Mouse (Mus musculus) MEL (cell line): Measurements from ENCODE around the gene Atf7ip. TPM values are rescaled to one million over a fixed set of nuclear protein-coding genes. Genes with fewer than 3 reads are reported as not detected.

Experiments
- DNase-seq: peaks from one replicate; pipeline ENCODE4 v3.0.0; 2011; ENCODE audit warnings: low read depth, low spot score
- H3K27ac ChIP-seq: 2 replicates; pipeline ENCODE4 v1.5.1; 2012; ENCODE audit warnings: low read depth, mild to moderate bottlenecking, control low read depth, low read length, moderate library complexity; ENCODE audit not compliant: control insufficient read depth
- H3K27me3 ChIP-seq, 2 experiments: fragments of 150-350 bp in 1 of 2; sonication (generic) in 1 of 2; 2 replicates each; pipeline ENCODE4 v1.6.1; 2012; ENCODE audit warnings: low read length in 2 of 2, mild to moderate bottlenecking in 2 of 2, improper control_type of control experiment in 1 of 2, moderate library complexity in 1 of 2; ENCODE audit not compliant: insufficient read depth in 2 of 2, control insufficient read depth in 1 of 2
- H3K36me3 ChIP-seq, 2 experiments: 2 replicates each; pipeline ENCODE4 v1.6.1; 2012 to 2014; ENCODE audit warnings: low read length in 2 of 2, improper control_type of control experiment in 1 of 2, inconsistent platforms in 1 of 2, mild to moderate bottlenecking in 1 of 2; ENCODE audit not compliant: insufficient read depth in 2 of 2, control insufficient read depth in 1 of 2
- H3K4me1 ChIP-seq, 2 experiments: fragments of 150-350 bp in 1 of 2; sonication (generic) in 1 of 2; 2 replicates each; pipeline ENCODE4 v1.6.1; 2012; ENCODE audit warnings: low read length in 2 of 2, improper control_type of control experiment in 1 of 2, mild to moderate bottlenecking in 1 of 2; ENCODE audit not compliant: insufficient read depth in 2 of 2, control insufficient read depth in 1 of 2
- H3K4me3 ChIP-seq, 2 experiments: fragments of 150-350 bp in 1 of 2; sonication (generic) in 1 of 2; 2 replicates each; pipeline ENCODE4 v1.5.1; 2012; ENCODE audit warnings: low read depth in 2 of 2, low read length in 2 of 2, mild to moderate bottlenecking in 2 of 2, moderate library complexity in 2 of 2, control low read depth in 1 of 2, improper control_type of control experiment in 1 of 2; ENCODE audit not compliant: control insufficient read depth in 1 of 2, insufficient read depth in 1 of 2
- H3K79me2 ChIP-seq: 2 replicates; pipeline ENCODE4 v1.6.1; 2012; ENCODE audit warnings: mild to moderate bottlenecking, low read length, moderate library complexity; ENCODE audit not compliant: control insufficient read depth, poor library complexity, insufficient read depth
- H3K9ac ChIP-seq: 2 replicates; pipeline ENCODE4 v1.6.1; 2012; ENCODE audit warnings: low read depth, mild to moderate bottlenecking, control low read depth, low read length, moderate library complexity; ENCODE audit not compliant: control insufficient read depth, poor library complexity, severe bottlenecking
- H3K9me3 ChIP-seq: fragments of 150-350 bp; sonication (generic); replicated peaks from 2 replicates; pipeline ENCODE4 v1.6.1; 2012; ENCODE audit warnings: mild to moderate bottlenecking, low read length, improper control_type of control experiment, moderate library complexity; ENCODE audit not compliant: insufficient read depth
- CHD1 ChIP-seq: IDR thresholded peaks from 2 replicates; pipeline ENCODE4 v1.6.1; 2012; ENCODE audit warnings: low read depth, mild to moderate bottlenecking, inconsistent platforms, low read length, improper control_type of control experiment
- CHD2 ChIP-seq: IDR thresholded peaks from 2 replicates; pipeline ENCODE4 v1.6.1; 2011; ENCODE audit warnings: low read length, improper control_type of control experiment
- CTCF ChIP-seq, 3 experiments: IDR thresholded peaks in 2 of 3; conservative IDR thresholded peaks in 1 of 3; 2 replicates each; pipeline ENCODE4 v1.5.1; 2011 to 2012; ENCODE audit warnings: low read length in 3 of 3, low read depth in 2 of 3, mild to moderate bottlenecking in 2 of 3, improper control_type of control experiment in 1 of 3, inconsistent platforms in 1 of 3, mixed read lengths in 1 of 3, moderate library complexity in 1 of 3; ENCODE audit not compliant: control insufficient read depth in 1 of 3, insufficient read depth in 1 of 3, poor library complexity in 1 of 3, severe bottlenecking in 1 of 3
- ELF1 ChIP-seq: IDR thresholded peaks from 2 replicates; pipeline ENCODE4 v1.6.1; 2014; ENCODE audit warnings: low read depth, mild to moderate bottlenecking, inconsistent platforms, low read length, improper control_type of control experiment, moderate library complexity
- GABPA ChIP-seq: IDR thresholded peaks from 2 replicates; pipeline ENCODE4 v1.6.1; 2012; ENCODE audit warnings: low read depth, mild to moderate bottlenecking, inconsistent platforms, low read length, improper control_type of control experiment, moderate library complexity
- HCFC1 ChIP-seq: IDR thresholded peaks from 2 replicates; pipeline ENCODE4 v1.6.1; 2012; ENCODE audit warnings: low read depth, mild to moderate bottlenecking, inconsistent platforms, low read length, improper control_type of control experiment, moderate library complexity
- JUND ChIP-seq: IDR thresholded peaks from 2 replicates; pipeline ENCODE4 v1.6.1; 2011; ENCODE audit warnings: low read depth, mild to moderate bottlenecking, improper control_type of control experiment, low read length
- MAFK ChIP-seq: IDR thresholded peaks from 2 replicates; pipeline ENCODE4 v1.6.1; 2011; ENCODE audit warnings: low read depth, mild to moderate bottlenecking, low read length, improper control_type of control experiment, borderline replicate concordance
- MAX ChIP-seq: IDR thresholded peaks from 2 replicates; pipeline ENCODE4 v1.6.1; 2011; ENCODE audit warnings: low read length, improper control_type of control experiment
- MAZ ChIP-seq: IDR thresholded peaks from 2 replicates; pipeline ENCODE4 v1.6.1; 2012; ENCODE audit warnings: low read depth, mild to moderate bottlenecking, inconsistent platforms, low read length, improper control_type of control experiment
- MXI1 ChIP-seq: IDR thresholded peaks from 2 replicates; pipeline ENCODE4 v1.6.1; 2011; ENCODE audit warnings: mild to moderate bottlenecking, low read depth, low read length, improper control_type of control experiment
- MYC ChIP-seq: IDR thresholded peaks from 2 replicates; pipeline ENCODE4 v1.6.1; 2011; ENCODE audit warnings: low read depth, mild to moderate bottlenecking, low read length, improper control_type of control experiment, moderate library complexity
- NELFE ChIP-seq: IDR thresholded peaks from 2 replicates; pipeline ENCODE4 v1.6.1; 2011; ENCODE audit warnings: low read depth, low read length, improper control_type of control experiment
- POLR2AphosphoS5 ChIP-seq: IDR thresholded peaks from 2 replicates; pipeline ENCODE4 v1.6.1; 2012; ENCODE audit warnings: low read depth, borderline replicate concordance, mild to moderate bottlenecking, inconsistent platforms, low read length, moderate library complexity, mixed read lengths
- USF2 ChIP-seq, 2 experiments: IDR thresholded peaks; 2 replicates each; pipeline ENCODE4 v1.6.1; 2011 to 2012; ENCODE audit warnings: improper control_type of control experiment in 2 of 2, low read length in 2 of 2, borderline replicate concordance in 1 of 2, inconsistent platforms in 1 of 2, low read depth in 1 of 2, mild to moderate bottlenecking in 1 of 2; ENCODE audit not compliant: insufficient read depth in 1 of 2
- ZC3H11A ChIP-seq: IDR thresholded peaks from 2 replicates; pipeline ENCODE4 v1.6.1; 2012; ENCODE audit warnings: low read depth, mild to moderate bottlenecking, inconsistent platforms, low read length, improper control_type of control experiment
- ZKSCAN1 ChIP-seq: IDR thresholded peaks from 2 replicates; pipeline ENCODE4 v1.6.1; 2012; ENCODE audit warnings: low read depth, mild to moderate bottlenecking, inconsistent platforms, low read length, improper control_type of control experiment, moderate library complexity
- ZNF384 ChIP-seq: IDR thresholded peaks from 2 replicates; pipeline ENCODE4 v1.6.1; 2012; ENCODE audit warnings: low read depth, mild to moderate bottlenecking, inconsistent platforms, low read length, improper control_type of control experiment
- polyA plus RNA-seq, 2 experiments: library from polyadenylated mRNA; stranded (reverse) in 1 of 2; unstranded in 1 of 2; fragments of >175 nt in 1 of 2; fragments of >200 nt in 1 of 2; gene quantifications; 2 replicates each; pipeline versions ENCODE4 v1.2.1 to v1.2.4; 2012; ENCODE audit warnings: low replicate concordance in 2 of 2, low read depth in 1 of 2; ENCODE audit not compliant: insufficient read length in 2 of 2, insufficient read depth in 1 of 2, missing spikeins in 1 of 2
- total RNA-seq: library from RNA; depleted of rRNA; stranded (reverse); fragments of 300-350 nt; gene quantifications from 2 replicates; pipeline ENCODE4 v1.2.3, GENCODE M21; 2012

Gene Atf7ip
- total and polyA plus RNA-seq, 3 experiments = 7.3 to 56.1 (median 24.6) TPM

- Histone ChIP-seq H3K4me3 (no peak overlapping the region), H3K27ac (no peak overlapping the region)
Observed at GRCm38 (mm10) chr6:136499292-136499977, 6.5 kb upstream of the Atf7ip start.

GRCm38 (mm10) chr6:136508652-136509051 is 2.7 kb downstream of the Atf7ip start:
- Histone ChIP-seq H3K27me3 (no peaks in the 10 kb centered on the region), H3K9me3 (no peaks in the 10 kb centered on the region), H3K4me3 (no peak overlapping the region), H3K4me1 (no peaks in the 10 kb centered on the region), H3K27ac (no peak overlapping the region), H3K36me3 (no peaks in the 10 kb centered on the region), H3K9ac (no peak overlapping the region), H3K79me2 (no peaks in the 10 kb centered on the region)
- DNase-seq = no peak
- TF ChIP-seq ZC3H11A = no peak
- no peak for TF ChIP-seq CHD2
- TF ChIP-seq MYC = no peak
- TF ChIP-seq CTCF (IDR thresholded peaks at IDR 0.05 in 2 of 3, conservative IDR thresholded peaks at IDR 0.05 in 1 of 3; ENCODE audit: control insufficient read depth in 1 of 3, insufficient read depth in 1 of 3, low read depth in 2 of 3, low read length in 3 of 3, poor library complexity in 1 of 3, severe bottlenecking in 1 of 3) = no peak
- TF ChIP-seq JUND = no peak
- TF ChIP-seq POLR2AphosphoS5 = no peak
- no peak for TF ChIP-seq MAFK
- no peak for TF ChIP-seq MAZ
- no peak for TF ChIP-seq NELFE
- no peak for TF ChIP-seq ZKSCAN1
- TF ChIP-seq ZNF384 = no peak
- TF ChIP-seq USF2 (IDR thresholded peaks at IDR 0.05; ENCODE audit: borderline replicate concordance in 1 of 2, insufficient read depth in 1 of 2, low read depth in 1 of 2, low read length in 2 of 2) = no peak
- no peak for TF ChIP-seq MAX
- TF ChIP-seq CHD1 = no peak
- no peak for TF ChIP-seq HCFC1
- no peak for TF ChIP-seq ELF1
- TF ChIP-seq MXI1 = no peak
- TF ChIP-seq GABPA = no peak

More at GRCm38 (mm10) chr6:136499292-136499977, 6.5 kb upstream of the Atf7ip start:
- DNase-seq = no peak
- TF ChIP-seq JUND = no peak
- Histone ChIP-seq H3K9me3 (no peaks in the 10 kb centered on the region), H3K27me3 (no peaks in the 10 kb centered on the region), H3K36me3 (peaks cover 0 to 11% of the 10 kb centered on the region in 2 experiments; a peak in 2 of 4 replicates), H3K79me2 (no peaks in the 10 kb centered on the region), H3K4me1 (peaks cover 5 to 10% of the 10 kb centered on the region in 2 experiments; a peak in 3 of 4 replicates), H3K9ac (no peak overlapping the region)
